9 mouse cellular contexts compared by ENCODE assay signal in genomic region chr9:106212594-106212981, GRCm38 (mm10). TPM values are rescaled to one million over a fixed set of nuclear protein-coding genes. Genes with fewer than 3 reads are reported as not detected.
DNase-seq lines count a peak whose midpoint lies in the region; ATAC-seq and TF ChIP-seq lines count a peak whose summit lies in the region.
"Had no signal": no experiment of that assay in that cellular context is flagged by ENCODE, and none has a peak within 500 bp of the region (broad histone marks: within the 10 kb centered on the region; RNA-seq: fewer than 3 reads in every experiment).

No protein-coding gene starts in this region.

- H3K4me1 ChIP-seq in forebrain, embryonic 11.5 days (replicated peaks; ENCODE audit: control insufficient read depth, insufficient read depth, low read length) = peaks cover 7% of the 10 kb centered on the region
- H3K4me1 ChIP-seq in forebrain, postnatal 0 days (ENCODE audit: insufficient read depth) = no peaks in the 10 kb centered on the region
- H3K4me1 ChIP-seq in kidney, embryonic 15.5 days = peaks cover 16% of the 10 kb centered on the region
- H3K4me1 ChIP-seq in CH12.LX (ENCODE audit: control insufficient read depth in 1 of 2, insufficient read depth in 2 of 2) = peaks cover 12 to 54% of the 10 kb centered on the region in 2 experiments
- H3K4me1 ChIP-seq in embryonic facial prominence, embryonic 10.5 days = peaks cover 15% of the 10 kb centered on the region

- DNase-seq in forebrain, embryonic 11.5 days (ENCODE audit: low spot score) = no peak
- no peak for DNase-seq in forebrain, postnatal 0 days
- no peak for DNase-seq in kidney, adult 11 months
- no peak for DNase-seq in CH12.LX (ENCODE audit: extremely low read depth)
- DNase-seq in embryonic facial prominence, embryonic 10.5 days (ENCODE audit: low spot score) = no peak
- DNase-seq in spleen, postnatal 4 days (ENCODE audit: low spot score in 2 of 2) = no peak
- no peak for DNase-seq in layer of hippocampus, postnatal 14 days (ENCODE audit: low spot score in 2 of 2)

- no peak overlapping the region for H3K9ac ChIP-seq in forebrain, embryonic 11.5 days (ENCODE audit: low read length)
- no peak overlapping the region for H3K9ac ChIP-seq in forebrain, postnatal 0 days
- H3K9ac ChIP-seq in kidney, embryonic 15.5 days = no peak overlapping the region
- peak overlapping the region; percentile 41; the same call in 1 of the 2 replicates for H3K9ac ChIP-seq in CH12.LX (ENCODE audit: insufficient read depth, low read depth)

- in situ Hi-C loops in CH12.LX (cut with MboI; ENCODE audit: low pct_ligation_motif_present, low pct_unique_long_range_greater_than_20kb, low sequenced_read_pairs) = loop anchor here (5.0 kb wide), 1 partner anchor 55 kb away; the partner anchor contains the start of gene Glyctk

- H3K27me3 ChIP-seq in forebrain, embryonic 11.5 days (ENCODE audit: control insufficient read depth, insufficient read depth, low read length) = no peaks in the 10 kb centered on the region
- no peaks in the 10 kb centered on the region for H3K27me3 ChIP-seq in forebrain, postnatal 0 days (ENCODE audit: insufficient read depth, low read length)
- no peaks in the 10 kb centered on the region for H3K27me3 ChIP-seq in kidney, embryonic 15.5 days
- H3K27me3 ChIP-seq in CH12.LX (replicated peaks) = no peaks in the 10 kb centered on the region
- no peaks in the 10 kb centered on the region for H3K27me3 ChIP-seq in embryonic facial prominence, embryonic 10.5 days (replicated peaks; ENCODE audit: low read depth, poor library complexity, severe bottlenecking)

- no peak for TF ChIP-seq RAD21 in CH12.LX (IDR thresholded peaks at IDR 0.05; ENCODE audit: low read depth, low read length)

- H3K4me2 ChIP-seq in forebrain, embryonic 11.5 days (ENCODE audit: low read depth, low read length, severe bottlenecking) = no peak overlapping the region
- H3K4me2 ChIP-seq in forebrain, postnatal 0 days (ENCODE audit: low read depth) = no peak overlapping the region
- H3K4me2 ChIP-seq in kidney, embryonic 15.5 days = peak overlapping the region; percentile 54; the same call in 1 of the 2 replicates
- peak overlapping the region; percentile 53 for H3K4me2 ChIP-seq in CH12.LX (ENCODE audit: insufficient read depth, low read depth, poor library complexity, severe bottlenecking)

- TF ChIP-seq EP300 in CH12.LX (IDR thresholded peaks at IDR 0.05; ENCODE audit: low read length) = no peak

- no peak for TF ChIP-seq CTCF in forebrain, postnatal 0 days (IDR thresholded peaks at IDR 0.05; ENCODE audit: low read depth)
- TF ChIP-seq CTCF in CH12.LX (conservative IDR thresholded peaks at IDR 0.05 in 1 of 2, IDR thresholded peaks at IDR 0.05 in 1 of 2; ENCODE audit: low read depth in 2 of 2, low read length in 2 of 2) = no peak

- no peak for TF ChIP-seq POLR2A in CH12.LX (IDR thresholded peaks at IDR 0.05; ENCODE audit: low read depth, low read length)

- H3K9me3 ChIP-seq in forebrain, embryonic 11.5 days (ENCODE audit: control insufficient read depth, low read length) = no peaks in the 10 kb centered on the region
- H3K9me3 ChIP-seq in forebrain, postnatal 0 days (ENCODE audit: low read length) = no peaks in the 10 kb centered on the region
- no peaks in the 10 kb centered on the region for H3K9me3 ChIP-seq in kidney, embryonic 15.5 days (replicated peaks)
- H3K9me3 ChIP-seq in CH12.LX (replicated peaks; ENCODE audit: low read length) = no peaks in the 10 kb centered on the region
- no peaks in the 10 kb centered on the region for H3K9me3 ChIP-seq in embryonic facial prominence, embryonic 10.5 days

- H3K36me3 ChIP-seq in forebrain, embryonic 11.5 days (ENCODE audit: control insufficient read depth, insufficient read depth, low read length) = no peaks in the 10 kb centered on the region
- H3K36me3 ChIP-seq in forebrain, postnatal 0 days (ENCODE audit: insufficient read depth) = peaks cover 44% of the 10 kb centered on the region
- H3K36me3 ChIP-seq in kidney, embryonic 15.5 days = peaks cover 51% of the 10 kb centered on the region
- H3K36me3 ChIP-seq in CH12.LX (replicated peaks in 1 of 2; ENCODE audit: control insufficient read depth in 1 of 2, insufficient read depth in 1 of 2, low read length in 1 of 2) = peaks cover 23 to 71% of the 10 kb centered on the region in 2 experiments
- H3K36me3 ChIP-seq in embryonic facial prominence, embryonic 10.5 days (replicated peaks) = peaks cover 62% of the 10 kb centered on the region

- H3K79me2 ChIP-seq in CH12.LX (replicated peaks; ENCODE audit: control insufficient read depth, extremely low read depth, insufficient read depth, poor library complexity, severe bottlenecking) = no peaks in the 10 kb centered on the region

- H3K27ac ChIP-seq in forebrain, embryonic 11.5 days (ENCODE audit: low read depth, low read length) = no peak overlapping the region
- no peak overlapping the region for H3K27ac ChIP-seq in forebrain, postnatal 0 days (ENCODE audit: low read depth, low read length)
- no peak overlapping the region for H3K27ac ChIP-seq in kidney, embryonic 15.5 days
- H3K27ac ChIP-seq in CH12.LX (ENCODE audit: insufficient read depth, low read depth) = no peak overlapping the region
- no peak overlapping the region for H3K27ac ChIP-seq in embryonic facial prominence, embryonic 10.5 days (replicated peaks)
- H3K27ac ChIP-seq: macrophage had no signal

- H3K4me3 ChIP-seq in forebrain, embryonic 11.5 days (ENCODE audit: low read depth, low read length) = no peak overlapping the region
- H3K4me3 ChIP-seq in forebrain, postnatal 0 days (ENCODE audit: low read depth, low read length) = no peak overlapping the region
- no peak overlapping the region for H3K4me3 ChIP-seq in kidney, embryonic 15.5 days (replicated peaks)
- H3K4me3 ChIP-seq in CH12.LX (replicated peaks in 1 of 3; ENCODE audit: low read depth in 2 of 3, low read length in 2 of 3, poor library complexity in 1 of 3) = peak overlapping the region; percentile 58 to 66 (median 66)
- H3K4me3 ChIP-seq in embryonic facial prominence, embryonic 10.5 days = peak overlapping the region; percentile 51; the same call in 1 of the 2 replicates

- dilution Hi-C loops in CH12.LX (cut with MboI; ENCODE audit: extremely low pct_ligation_motif_present, extremely low pct_unique_long_range_greater_than_20kb, low sequenced_read_pairs) = no loop called here

- WGBS in forebrain, embryonic 11.5 days = 84% methylated on average over 12 of the region's 12 CpGs
- WGBS in forebrain, postnatal 0 days = 91% methylated on average over 12 of the region's 12 CpGs
- 85% methylated on average over 12 of the region's 12 CpGs for WGBS in kidney, embryonic 15.5 days
- WGBS in embryonic facial prominence, embryonic 10.5 days = 87% methylated on average over 12 of the region's 12 CpGs

- ATAC-seq in forebrain, embryonic 11.5 days (replicated peaks; ENCODE audit: low FRiP score) = peak; percentile 17; the same call in 1 of the 2 replicates
- no peak for ATAC-seq in forebrain, postnatal 0 days
- no peak for ATAC-seq in kidney, embryonic 15.5 days (replicated peaks; ENCODE audit: low FRiP score)

RNA-seq across cellular contexts. Expression of gene Twf2, which starts 9.7 kb away (rescaled TPM):
- polyA plus RNA-seq in forebrain, embryonic 11.5 days (2014; fragmentation: Nextera tagmentation; extraction: Ambion mirVana) = 61.3 and 65.5 TPM in 2 replicates
- 63.1 and 74.6 TPM in 2 replicates for total RNA-seq in forebrain, postnatal 0 days (2014; rRNA removed)
- 50.9 and 55.6 TPM in 2 replicates for polyA plus RNA-seq in forebrain, postnatal 0 days (2015; fragmentation: Nextera tagmentation; extraction: Ambion mirVana)
- polyA plus RNA-seq in kidney, embryonic 15.5 days (2015; fragmentation: Nextera tagmentation; extraction: Ambion mirVana) = 67.0 and 73.4 TPM in 2 replicates
- 120 and 156 TPM in 2 replicates for total RNA-seq in CH12.LX (2012; rRNA removed)
- total RNA-seq in CH12.LX (2014; rRNA removed) = 177 and 186 TPM in 2 replicates
- polyA plus RNA-seq in CH12.LX (2012; ENCODE audit: insufficient read length, low read depth) = 129 and 131 TPM in 2 replicates
- 69.5 and 74.7 TPM in 2 replicates for polyA plus RNA-seq in embryonic facial prominence, embryonic 10.5 days (2016; fragmentation: Nextera tagmentation; extraction: Ambion mirVana)
- total RNA-seq in layer of hippocampus, postnatal 14 days (2021) = 10 to 100 TPM; 49.2 to 49.7 TPM

RNA-seq across cellular contexts. Expression of gene Tlr9, which starts 9.8 kb away (rescaled TPM):
- not detected in 2 replicates for polyA plus RNA-seq in forebrain, embryonic 11.5 days (2014; fragmentation: Nextera tagmentation; extraction: Ambion mirVana)
- 0.08 and 0.14 TPM in 2 replicates for total RNA-seq in forebrain, postnatal 0 days (2014; rRNA removed)
- 0.04 TPM in 1 of 2 replicates, not detected in the other for polyA plus RNA-seq in forebrain, postnatal 0 days (2015; fragmentation: Nextera tagmentation; extraction: Ambion mirVana)
- 0.09 TPM in 1 of 2 replicates, not detected in the other for polyA plus RNA-seq in kidney, embryonic 15.5 days (2015; fragmentation: Nextera tagmentation; extraction: Ambion mirVana)
- total RNA-seq in CH12.LX (2012; rRNA removed) (1.4 and 1.5 TPM in 2 replicates), CH12.LX (2014; rRNA removed) (0.54 and 1.0 TPM in 2 replicates)
- polyA plus RNA-seq in CH12.LX (2012; ENCODE audit: insufficient read length, low read depth) = 9.9 and 12.5 TPM in 2 replicates
- not detected in 2 replicates for polyA plus RNA-seq in embryonic facial prominence, embryonic 10.5 days (2016; fragmentation: Nextera tagmentation; extraction: Ambion mirVana)
- total RNA-seq in layer of hippocampus, postnatal 14 days (2021) = 1 to 10 TPM; 1.2 to 1.6 TPM

RNA-seq across cellular contexts. Expression of gene Ppm1m, which starts 13.0 kb away (rescaled TPM):
- polyA plus RNA-seq in forebrain, embryonic 11.5 days (2014; fragmentation: Nextera tagmentation; extraction: Ambion mirVana) = 37.5 and 40.9 TPM in 2 replicates
- total RNA-seq in forebrain, postnatal 0 days (2014; rRNA removed) = 16.5 and 20.6 TPM in 2 replicates
- polyA plus RNA-seq in forebrain, postnatal 0 days (2015; fragmentation: Nextera tagmentation; extraction: Ambion mirVana) = 13.7 and 17.7 TPM in 2 replicates
- polyA plus RNA-seq in kidney, embryonic 15.5 days (2015; fragmentation: Nextera tagmentation; extraction: Ambion mirVana) = 49.0 and 55.1 TPM in 2 replicates
- total RNA-seq in CH12.LX (2012; rRNA removed) (86.0 and 103 TPM in 2 replicates), CH12.LX (2014; rRNA removed) (54.7 and 60.1 TPM in 2 replicates)
- polyA plus RNA-seq in CH12.LX (2012; ENCODE audit: insufficient read length, low read depth) = 99.8 and 111 TPM in 2 replicates
- polyA plus RNA-seq in embryonic facial prominence, embryonic 10.5 days (2016; fragmentation: Nextera tagmentation; extraction: Ambion mirVana) = 50.2 and 54.1 TPM in 2 replicates
- 10 to 100 TPM; 15.4 to 15.8 TPM for total RNA-seq in layer of hippocampus, postnatal 14 days (2021)

RNA-seq across cellular contexts. Expression of gene Alas1, which starts 35.9 kb away (rescaled TPM):
- polyA plus RNA-seq in forebrain, embryonic 11.5 days (2014; fragmentation: Nextera tagmentation; extraction: Ambion mirVana) = 81.9 and 89.2 TPM in 2 replicates
- total RNA-seq in forebrain, postnatal 0 days (2014; rRNA removed) = 58.4 and 68.4 TPM in 2 replicates
- 70.4 and 77.8 TPM in 2 replicates for polyA plus RNA-seq in forebrain, postnatal 0 days (2015; fragmentation: Nextera tagmentation; extraction: Ambion mirVana)
- polyA plus RNA-seq in kidney, embryonic 15.5 days (2015; fragmentation: Nextera tagmentation; extraction: Ambion mirVana) = 104 and 121 TPM in 2 replicates
- total RNA-seq in CH12.LX (2012; rRNA removed) (65.1 and 71.9 TPM in 2 replicates), CH12.LX (2014; rRNA removed) (93.1 and 105 TPM in 2 replicates)
- 68.2 and 69.6 TPM in 2 replicates for polyA plus RNA-seq in CH12.LX (2012; ENCODE audit: insufficient read length, low read depth)
- 72.1 and 80.7 TPM in 2 replicates for polyA plus RNA-seq in embryonic facial prominence, embryonic 10.5 days (2016; fragmentation: Nextera tagmentation; extraction: Ambion mirVana)
- total RNA-seq in layer of hippocampus, postnatal 14 days (2021) = 100 to 1,000 TPM; 153 to 174 TPM

RNA-seq across cellular contexts. Expression of gene Wdr82, which starts 41.9 kb away (rescaled TPM):
- polyA plus RNA-seq in forebrain, embryonic 11.5 days (2014; fragmentation: Nextera tagmentation; extraction: Ambion mirVana) = 33.5 and 34.6 TPM in 2 replicates
- total RNA-seq in forebrain, postnatal 0 days (2014; rRNA removed) = 216 and 261 TPM in 2 replicates
- polyA plus RNA-seq in forebrain, postnatal 0 days (2015; fragmentation: Nextera tagmentation; extraction: Ambion mirVana) = 31.5 and 32.5 TPM in 2 replicates
- polyA plus RNA-seq in kidney, embryonic 15.5 days (2015; fragmentation: Nextera tagmentation; extraction: Ambion mirVana) = 21.9 and 28.3 TPM in 2 replicates
- total RNA-seq in CH12.LX (2012; rRNA removed) (70.4 and 90.7 TPM in 2 replicates), CH12.LX (2014; rRNA removed) (117 and 131 TPM in 2 replicates)
- polyA plus RNA-seq in CH12.LX (2012; ENCODE audit: insufficient read length, low read depth) = 93.6 and 100 TPM in 2 replicates
- polyA plus RNA-seq in embryonic facial prominence, embryonic 10.5 days (2016; fragmentation: Nextera tagmentation; extraction: Ambion mirVana) = 28.4 and 28.8 TPM in 2 replicates
- 100 to 1,000 TPM; 138 to 146 TPM for total RNA-seq in layer of hippocampus, postnatal 14 days (2021)

Comparison
In these comparisons a context has a peak if more than half of its experiments do, and no peak if none do; other contexts are left out.
1. H3K4me2 ChIP-seq: peak in kidney, embryonic 15.5 days (single experiment) and CH12.LX (single experiment); none in forebrain, embryonic 11.5 days (single experiment) and forebrain, postnatal 0 days (single experiment).
2. H3K4me3 ChIP-seq: peak in CH12.LX (3 of 3) and embryonic facial prominence, embryonic 10.5 days (single experiment); none in forebrain, embryonic 11.5 days (single experiment), forebrain, postnatal 0 days (single experiment) and kidney, embryonic 15.5 days (single experiment).